Mouse (Mus musculus) heart, postnatal 0 days (tissue): ENCODE data around the gene Fam168a. TPM values are rescaled to one million over a fixed set of nuclear protein-coding genes. Genes with fewer than 3 reads are reported as not detected.
A peak's percentile ranks its signal among the peaks of the same experiment; 100 is the strongest.
"Not testable (repeated sequence)": the region's sequence is repeated elsewhere in the genome, so short reads cannot be mapped to it uniquely, and the experiment has no call there.

Experiments used
- ATAC-seq: fragments of 200-750 bp; cut with Nextera tagmentation; 2 replicates; pipeline ENCODE4 v1.8.0; 2017; ENCODE audit warnings: low read depth, moderate number of reproducible peaks, moderate library complexity; ENCODE audit not compliant: insufficient read depth
- DNase-seq: peaks from one replicate; pipeline ENCODE4 v3.0.0-alpha.2; 2016; ENCODE audit warnings: low spot score
- H3K27ac ChIP-seq: fragments of 300-500 bp; sonication (generic); 2 replicates; pipeline ENCODE4 v1.5.1; 2014; ENCODE audit warnings: low read depth, mild to moderate bottlenecking
- H3K27me3 ChIP-seq: fragments of 300-500 bp; sonication (generic); 2 replicates; pipeline ENCODE4 v1.6.1; 2014; ENCODE audit warnings: low read length, mixed read lengths; ENCODE audit not compliant: control insufficient read depth, insufficient read depth
- H3K36me3 ChIP-seq: fragments of 300-500 bp; sonication (generic); replicated peaks from 2 replicates; pipeline ENCODE4 v1.6.1; 2014; ENCODE audit warnings: low read length, mixed read lengths; ENCODE audit not compliant: control insufficient read depth, insufficient read depth
- H3K4me1 ChIP-seq: fragments of 300-500 bp; sonication (generic); 2 replicates; pipeline ENCODE4 v1.6.1; 2014; ENCODE audit warnings: antibody characterized with exemption; ENCODE audit not compliant: control insufficient read depth, insufficient read depth
- H3K4me2 ChIP-seq: fragments of 300-500 bp; sonication (generic); 2 replicates; pipeline ENCODE4 v1.6.1; 2014; ENCODE audit warnings: low read depth, mild to moderate bottlenecking, low read length, moderate library complexity
- H3K4me3 ChIP-seq: fragments of 300-500 bp; sonication (generic); 2 replicates; pipeline ENCODE4 v1.5.1; 2014; ENCODE audit warnings: low read depth, low read length
- H3K9ac ChIP-seq: fragments of 300-500 bp; sonication (generic); replicated peaks from 2 replicates; pipeline ENCODE4 v1.6.1; 2014; ENCODE audit warnings: low read depth, low read length, mixed read lengths
- H3K9me3 ChIP-seq: fragments of 300-500 bp; sonication (generic); replicated peaks from 2 replicates; pipeline ENCODE4 v1.6.1; 2016; ENCODE audit warnings: low read length; ENCODE audit not compliant: control insufficient read depth
- CTCF ChIP-seq: IDR thresholded peaks from 2 replicates; pipeline ENCODE4 v1.5.1; 2016; ENCODE audit warnings: antibody characterized with exemption, control low read depth, low read depth
- EP300 ChIP-seq: IDR thresholded peaks from 2 replicates; pipeline ENCODE4 v1.6.1; 2016; ENCODE audit warnings: antibody characterized with exemption, low read depth
- WGBS: fragments of 180-500 bp; shearing (Covaris S2); extraction: QIAGEN DNeasy Blood & Tissue Kit; methylation state at CpG from one replicate; pipeline ENCODE4 v1.1.7; 2014; 5-methylcytosine and 5-hydroxymethylcytosine counted together
- polyA plus RNA-seq: library from polyadenylated mRNA; unstranded; fragments of >200 nt; fragmentation: Nextera tagmentation; extraction: Ambion mirVana; gene quantifications from 2 replicates; pipeline ENCODE4 v1.2.1, GENCODE M21; 2015
- total RNA-seq: library from RNA; depleted of rRNA; stranded (reverse); fragments of >200 nt; gene quantifications from 2 replicates; pipeline ENCODE4 v1.2.3, GENCODE M21; 2014; ENCODE audit warnings: low replicate concordance

The Fam168a gene
- total and polyA plus RNA-seq, 2 experiments from 2014 or later: 20.0 to 29.0 TPM

DNA sequence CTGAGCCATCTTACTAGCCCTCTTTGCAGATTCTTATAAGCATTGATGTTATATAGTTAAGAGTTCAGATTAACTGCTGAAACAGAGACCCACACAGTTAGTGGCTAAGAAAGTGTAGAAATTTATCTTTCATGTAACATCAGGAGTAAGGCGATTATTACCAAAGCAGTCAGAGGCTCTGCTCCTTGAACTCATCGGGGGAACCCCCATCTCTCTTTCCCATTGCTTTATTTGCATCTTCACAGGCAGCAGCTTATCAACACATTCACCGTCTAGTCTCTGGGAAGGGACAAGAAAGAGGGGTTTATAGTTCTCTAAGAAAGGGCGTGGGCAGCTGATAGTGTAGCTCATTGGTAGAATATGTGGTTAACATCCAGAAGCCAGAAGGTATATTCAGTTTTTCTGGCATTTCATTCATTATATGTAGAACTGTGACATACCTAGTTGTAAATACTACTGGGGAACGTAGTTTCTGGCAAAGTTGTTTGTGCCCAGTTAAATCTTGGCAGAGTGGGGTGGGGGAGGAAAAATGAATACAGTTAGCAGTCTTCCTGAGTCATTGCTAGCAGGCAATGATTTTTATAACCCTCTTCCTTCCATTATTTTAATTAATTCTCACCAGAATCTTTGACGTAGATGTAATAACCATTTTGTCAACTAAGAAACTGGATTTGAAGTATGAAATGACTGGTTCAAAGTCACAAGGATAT is 26.1 kb downstream of the Fam168a start:
- Histone ChIP-seq H3K27me3 (no peaks in the 10 kb centered on the region), H3K4me2 (peak overlapping the region; percentile 45; the same call in 1 of the 2 replicates), H3K4me1 (peaks cover 12% of the 10 kb centered on the region), H3K36me3 (no peaks in the 10 kb centered on the region), H3K9ac (no peak overlapping the region), H3K27ac (no peak overlapping the region), H3K4me3 (no peak overlapping the region), H3K9me3 (no peaks in the 10 kb centered on the region)
- DNase-seq (no peak), ATAC-seq (no peak)
- no peak for TF ChIP-seq CTCF
- TF ChIP-seq EP300: no peak
- WGBS: 32% methylated on average over 6 of the region's 6 CpGs

DNA sequence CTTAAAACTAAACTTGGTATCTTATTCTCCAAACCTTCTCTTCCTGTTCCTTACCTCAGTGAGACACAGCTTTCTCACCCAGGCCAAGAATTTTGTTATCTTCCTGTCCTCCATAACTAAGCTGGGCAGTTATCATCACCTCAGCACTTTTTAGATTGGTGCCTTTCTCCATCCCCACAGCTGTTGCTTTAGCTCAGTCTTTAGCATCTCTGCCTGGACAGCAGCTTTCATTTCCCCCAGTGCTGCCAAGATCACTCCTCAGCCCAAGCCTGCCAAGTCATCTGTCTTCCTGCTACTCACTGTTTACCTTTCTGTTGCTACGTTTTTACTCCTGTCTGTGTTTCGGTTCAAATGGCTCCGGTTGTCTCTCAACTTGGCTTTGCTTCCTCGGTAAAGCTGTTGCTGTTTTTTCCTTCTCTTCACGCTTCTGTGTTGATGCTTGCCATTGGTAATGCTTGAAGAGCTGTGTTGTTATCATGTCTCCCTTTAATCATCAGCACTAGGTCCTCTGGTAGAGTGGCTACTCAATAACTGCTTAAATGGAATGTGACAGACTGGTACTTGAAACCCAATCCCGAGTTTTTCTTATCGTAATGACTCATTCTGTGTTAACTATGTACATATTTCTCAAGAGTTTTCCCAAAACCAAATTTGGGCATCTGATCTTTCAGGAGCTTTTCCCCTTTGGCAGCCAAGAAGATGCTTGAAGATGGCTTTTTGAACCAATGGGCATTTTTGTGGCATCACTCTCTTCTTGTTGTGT is 26.8 kb downstream of the Fam168a start:
- no peaks in the 10 kb centered on the region for H3K36me3 ChIP-seq
- no peaks in the 10 kb centered on the region for H3K9me3 ChIP-seq
- no peak overlapping the region for H3K9ac ChIP-seq
- WGBS: 6% methylated on average over 7 of the region's 7 CpGs
- peaks cover 12% of the 10 kb centered on the region for H3K4me1 ChIP-seq
- DNase-seq (peak; percentile 52), ATAC-seq (peak; percentile 44; the same call in 1 of the 2 replicates)
- peak overlapping the region; percentile 45 for H3K4me2 ChIP-seq
- no peak for TF ChIP-seq CTCF
- no peak for TF ChIP-seq EP300
- peak overlapping the region; percentile 4; the same call in 1 of the 2 replicates for H3K4me3 ChIP-seq
- no peaks in the 10 kb centered on the region for H3K27me3 ChIP-seq
- H3K27ac ChIP-seq: peak overlapping the region; percentile 18

DNA sequence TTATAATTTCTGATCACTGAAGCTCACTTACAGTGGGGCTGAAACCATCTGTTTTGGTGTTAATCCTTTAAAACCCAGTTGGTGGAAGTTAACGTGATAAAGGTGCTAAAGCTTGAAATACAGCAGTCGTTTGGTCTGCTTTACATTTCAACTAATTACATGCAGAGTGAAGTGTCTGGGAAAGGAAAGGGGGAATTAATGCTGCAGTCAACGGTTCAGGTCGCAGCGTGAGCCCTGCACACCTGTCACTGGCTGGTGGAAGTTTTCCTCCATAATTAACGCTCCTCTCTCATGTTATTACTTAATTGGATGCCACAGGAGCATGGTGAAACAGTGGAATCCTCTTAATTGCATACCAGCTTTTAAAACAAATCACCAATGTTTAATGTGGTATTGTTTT is 27.8 kb downstream of the Fam168a start:
- ATAC-seq: no peak
- Histone ChIP-seq H3K27ac (0 out of 2 replicates have a peak overlapping the region, but pooled peaks have one; percentile 0), H3K36me3 (no peaks in the 10 kb centered on the region), H3K27me3 (no peaks in the 10 kb centered on the region), H3K9ac (no peak overlapping the region), H3K4me1 (peaks cover 12% of the 10 kb centered on the region), H3K4me3 (no peak overlapping the region), H3K4me2 (no peak overlapping the region), H3K9me3 (no peaks in the 10 kb centered on the region)
- TF ChIP-seq CTCF: no peak
- TF ChIP-seq EP300: no peak
- no peak for DNase-seq
- 63% methylated on average over 6 of the region's 6 CpGs for WGBS

DNA sequence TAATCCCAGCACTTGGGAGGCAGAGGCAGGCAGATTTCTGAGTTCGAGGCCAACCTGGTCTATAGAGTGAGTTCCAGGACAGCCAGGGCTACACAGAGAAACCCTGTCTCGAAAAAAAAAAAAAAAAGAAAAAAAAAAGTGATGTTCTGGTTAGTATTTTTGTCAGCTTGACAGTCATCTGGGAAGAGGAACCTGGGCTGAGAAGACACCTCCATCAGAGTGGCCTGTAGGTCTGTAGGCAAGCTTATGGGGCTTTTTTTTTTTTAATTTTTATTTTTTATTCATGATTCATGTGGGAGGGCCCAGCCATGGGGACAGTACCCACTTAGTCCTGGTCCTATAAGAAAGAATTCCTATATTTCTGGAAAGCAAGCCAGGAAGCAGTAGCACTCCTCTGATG is 28.5 kb downstream of the Fam168a start:
- not testable (repeated sequence) for H3K9me3 ChIP-seq, H3K27ac ChIP-seq, H3K4me3 ChIP-seq, H3K9ac ChIP-seq, DNase-seq, H3K36me3 ChIP-seq, H3K4me2 ChIP-seq, ATAC-seq, H3K27me3 ChIP-seq
- H3K4me1 ChIP-seq: peaks cover 12% of the 10 kb centered on the region
- 100% methylated on average over 1 of the region's 2 CpGs for WGBS

DNA sequence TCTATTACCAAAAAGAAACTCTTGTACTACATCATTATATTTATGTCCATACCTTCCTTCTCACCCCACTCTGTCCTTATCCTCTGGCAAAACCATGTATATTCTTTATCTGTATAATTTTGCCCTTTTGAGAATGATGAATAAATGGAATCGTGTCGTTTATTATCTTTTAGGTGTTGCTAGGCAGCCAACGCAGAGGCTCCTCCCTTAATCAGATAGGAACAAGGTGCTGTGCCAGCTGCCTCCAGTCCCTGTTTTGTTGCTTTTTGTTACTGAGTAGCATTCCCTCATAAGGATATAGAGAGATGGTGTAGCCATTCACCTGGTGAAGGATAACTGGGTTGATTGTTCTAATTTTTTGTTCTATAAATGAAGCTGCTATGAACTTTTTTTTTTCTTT is 29.7 kb downstream of the Fam168a start:
- Histone ChIP-seq H3K9me3 (no peaks in the 10 kb centered on the region), H3K9ac (no peak overlapping the region), H3K27me3 (no peaks in the 10 kb centered on the region), H3K4me3 (no peak overlapping the region), H3K4me2 (no peak overlapping the region), H3K4me1 (peaks cover 12% of the 10 kb centered on the region), H3K36me3 (no peaks in the 10 kb centered on the region), H3K27ac (no peak overlapping the region)
- no peak for DNase-seq
- TF ChIP-seq EP300 (no peak), CTCF (no peak)
- WGBS: 37% methylated on average over 3 of the region's 3 CpGs
- no peak for ATAC-seq
